Mouse (Mus musculus): ENCODE measurements around the gene Tspo2. TPM values are rescaled to one million over a fixed set of nuclear protein-coding genes. Genes with fewer than 3 reads are reported as not detected.

Gene Tspo2
- polyA plus RNA-seq, 1 experiment from 2014 or later, result 0.51 TPM

DNA sequence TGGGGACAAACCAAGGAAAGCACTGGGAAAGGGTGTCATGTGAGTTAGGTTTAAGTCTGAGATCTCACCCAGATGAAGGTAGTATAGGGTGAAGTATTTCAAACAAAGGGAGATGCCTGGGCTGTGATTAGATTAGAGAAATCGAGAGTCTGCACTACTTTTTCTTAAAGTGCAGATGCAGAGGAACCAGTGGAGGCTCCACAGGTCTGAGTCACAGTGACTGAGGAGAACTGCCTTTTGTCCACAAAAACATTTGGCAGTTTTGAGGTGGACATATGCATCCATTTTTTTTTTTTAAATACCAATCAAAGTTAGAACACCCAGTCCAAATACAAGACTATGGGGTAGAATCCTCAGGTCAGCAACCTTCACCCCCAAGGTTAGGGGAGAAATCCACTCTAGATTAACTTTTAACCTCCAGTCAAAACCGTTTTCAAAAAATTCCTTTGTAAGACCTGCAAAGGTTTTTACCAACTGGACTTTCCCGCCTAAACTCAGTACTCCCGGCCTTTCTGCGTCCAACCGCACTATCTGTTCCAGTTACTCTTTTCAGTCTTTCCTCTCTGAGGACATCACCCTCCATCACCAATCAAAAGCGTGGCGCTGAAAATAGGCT, 43.3 kb downstream of the Tspo2 start:
- Histone ChIP-seq H3K4me2 (replicated peaks; ENCODE audit: low read depth) (peak overlapping the region; percentile 77), H3K9me3 (ENCODE audit: control insufficient read depth, low read length) (no peaks in the 10 kb centered on the region), H3K27me3 (ENCODE audit: control insufficient read depth, insufficient read depth, low read length) (no peaks in the 10 kb centered on the region), H3K4me3 (ENCODE audit: low read depth, low read length) (peak overlapping the region; percentile 80), H3K9ac (ENCODE audit: low read length) (peak overlapping the region; percentile 99), H3K27ac (replicated peaks) (peak overlapping the region; percentile 100), H3K36me3 (ENCODE audit: control insufficient read depth, insufficient read depth, low read length) (no peaks in the 10 kb centered on the region; the same call in 1 of the 2 replicates), H3K4me1 (replicated peaks; ENCODE audit: control insufficient read depth, insufficient read depth) (peaks cover 2% of the 10 kb centered on the region; the same call in 1 of the 2 replicates)
- DNase-seq (ENCODE audit: low spot score) (no peak), ATAC-seq (ENCODE audit: low FRiP score, low TSS enrichment) (no peak)
- WGBS, result 3% methylated on average over 8 of the region's 8 CpGs
- no peak for TF ChIP-seq EP300 (optimal IDR thresholded peaks at IDR 0.05)
- no peak for TF ChIP-seq CTCF (IDR thresholded peaks at IDR 0.05; ENCODE audit: low read depth)

DNA sequence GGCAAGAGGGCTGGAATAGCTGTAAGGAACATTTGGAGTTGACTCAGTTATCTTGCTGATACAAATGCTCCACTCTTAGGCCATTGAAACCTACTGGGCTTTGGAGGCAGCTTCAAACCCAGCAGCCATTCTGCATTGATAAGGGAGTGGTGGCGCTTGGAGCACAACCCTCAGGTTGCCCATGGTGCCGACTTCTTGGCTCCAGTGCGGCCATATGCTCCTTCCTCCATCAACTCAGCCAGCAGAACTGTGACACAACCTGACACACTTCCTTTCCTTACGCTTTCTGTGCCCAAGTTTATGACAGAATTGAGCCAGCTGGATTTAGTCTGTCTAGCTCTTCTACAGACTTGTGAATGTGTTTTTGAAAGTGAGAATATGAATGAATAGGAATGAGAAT, 44.2 kb downstream of the Tspo2 start:
- H3K27ac ChIP-seq (replicated peaks), result no peak overlapping the region
- no peaks in the 10 kb centered on the region for H3K9me3 ChIP-seq (ENCODE audit: control insufficient read depth, low read length)
- no peak for TF ChIP-seq CTCF (IDR thresholded peaks at IDR 0.05; ENCODE audit: low read depth)
- TF ChIP-seq EP300 (optimal IDR thresholded peaks at IDR 0.05), result no peak
- H3K4me3 ChIP-seq (ENCODE audit: low read depth, low read length), result no peak overlapping the region
- 76% methylated on average over 4 of the region's 4 CpGs for WGBS
- no peaks in the 10 kb centered on the region for H3K27me3 ChIP-seq (ENCODE audit: control insufficient read depth, insufficient read depth, low read length)
- peaks cover 2% of the 10 kb centered on the region; the same call in 1 of the 2 replicates for H3K4me1 ChIP-seq (replicated peaks; ENCODE audit: control insufficient read depth, insufficient read depth)
- DNase-seq (ENCODE audit: low spot score), result no peak
- no peak for ATAC-seq (ENCODE audit: low FRiP score, low TSS enrichment)
- H3K36me3 ChIP-seq (ENCODE audit: control insufficient read depth, insufficient read depth, low read length), result no peaks in the 10 kb centered on the region; the same call in 1 of the 2 replicates
- no peak overlapping the region for H3K9ac ChIP-seq (ENCODE audit: low read length)
- H3K4me2 ChIP-seq (replicated peaks; ENCODE audit: low read depth), result no peak overlapping the region

DNA sequence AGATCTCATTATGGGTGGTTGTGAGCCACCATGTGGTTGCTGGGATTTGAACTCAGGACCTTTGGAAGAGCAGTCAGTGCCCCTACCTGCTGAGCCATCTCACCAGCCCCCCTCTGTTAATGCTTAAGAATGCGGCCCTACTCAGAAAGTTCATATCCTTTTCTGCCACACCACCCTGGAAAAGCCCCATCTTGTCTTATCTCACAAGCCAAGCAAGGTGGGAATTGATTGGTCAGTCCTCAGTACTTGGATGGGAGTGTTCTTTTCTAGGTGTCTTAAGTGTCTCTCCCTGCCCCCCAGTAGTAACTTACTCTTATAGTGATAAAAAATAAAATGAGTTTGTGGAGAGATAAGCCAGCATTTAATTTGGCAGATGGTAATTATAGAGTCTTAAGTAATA, 46.6 kb downstream of the Tspo2 start:
- no peaks in the 10 kb centered on the region for H3K9me3 ChIP-seq (ENCODE audit: control insufficient read depth, low read length)
- H3K4me2 ChIP-seq (replicated peaks; ENCODE audit: low read depth), result no peak overlapping the region
- TF ChIP-seq EP300 (optimal IDR thresholded peaks at IDR 0.05) (no peak), CTCF (IDR thresholded peaks at IDR 0.05; ENCODE audit: low read depth) (no peak)
- ATAC-seq (ENCODE audit: low FRiP score, low TSS enrichment) (no peak), DNase-seq (ENCODE audit: low spot score) (no peak)
- H3K4me1 ChIP-seq (replicated peaks; ENCODE audit: control insufficient read depth, insufficient read depth), result no peaks in the 10 kb centered on the region
- no peaks in the 10 kb centered on the region for H3K27me3 ChIP-seq (ENCODE audit: control insufficient read depth, insufficient read depth, low read length)
- 89% methylated on average over 1 of the region's 1 CpGs for WGBS
- peaks cover 2% of the 10 kb centered on the region; the same call in 1 of the 2 replicates for H3K36me3 ChIP-seq (ENCODE audit: control insufficient read depth, insufficient read depth, low read length)
- no peak overlapping the region for H3K27ac ChIP-seq (replicated peaks)
- H3K4me3 ChIP-seq (ENCODE audit: low read depth, low read length), result no peak overlapping the region
- no peak overlapping the region for H3K9ac ChIP-seq (ENCODE audit: low read length)

DNA sequence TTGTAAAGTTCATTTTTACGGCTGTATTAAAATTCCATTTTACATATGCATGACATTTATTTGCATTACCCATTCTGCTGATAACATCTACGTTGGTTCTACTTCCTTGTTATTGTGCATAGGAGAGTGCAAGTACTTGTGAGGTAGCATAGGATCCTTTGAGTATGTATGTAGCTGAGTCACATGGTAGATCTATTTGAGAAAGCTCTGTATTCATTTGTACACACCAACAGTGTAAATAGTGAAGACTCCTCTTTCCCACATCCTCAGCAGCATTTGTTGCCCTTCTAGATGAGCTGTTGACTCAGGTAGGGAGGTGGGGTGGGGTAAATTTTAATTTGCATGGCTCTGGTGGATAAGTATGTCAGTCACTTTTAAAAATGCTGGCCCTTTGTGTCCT, 47.5 kb downstream of the Tspo2 start:
- no peak for DNase-seq (ENCODE audit: low spot score)
- WGBS, result 67% methylated on average over 2 of the region's 2 CpGs

DNA sequence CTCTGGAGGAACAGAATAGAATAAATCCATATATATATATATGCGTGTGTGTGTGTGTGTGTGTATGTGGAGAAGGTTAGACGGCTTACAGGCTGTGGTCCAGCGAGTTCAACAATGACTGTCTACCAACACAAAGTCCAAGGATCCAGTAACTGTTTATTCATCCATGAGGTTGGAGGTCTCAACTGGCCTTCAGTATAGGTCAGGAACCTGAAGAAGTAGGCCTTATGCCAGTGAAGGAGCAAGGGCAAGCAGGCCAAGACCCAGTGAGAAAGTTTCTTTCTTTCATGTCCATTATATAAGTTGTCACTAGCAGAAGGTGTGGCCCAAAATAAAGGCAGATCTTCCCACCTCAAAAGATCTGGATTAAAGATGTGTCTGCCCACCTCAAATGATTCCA, 48.6 kb downstream of the Tspo2 start:
- Histone ChIP-seq H3K4me3 (ENCODE audit: low read depth, low read length) (no peak overlapping the region), H3K27ac (replicated peaks) (no peak overlapping the region), H3K36me3 (ENCODE audit: control insufficient read depth, insufficient read depth, low read length) (peaks cover 13% of the 10 kb centered on the region), H3K27me3 (ENCODE audit: control insufficient read depth, insufficient read depth, low read length) (no peaks in the 10 kb centered on the region), H3K9ac (ENCODE audit: low read length) (no peak overlapping the region), H3K4me1 (replicated peaks; ENCODE audit: control insufficient read depth, insufficient read depth) (no peaks in the 10 kb centered on the region), H3K4me2 (replicated peaks; ENCODE audit: low read depth) (no peak overlapping the region), H3K9me3 (ENCODE audit: control insufficient read depth, low read length) (no peaks in the 10 kb centered on the region)
- DNase-seq (ENCODE audit: low spot score) (no peak), ATAC-seq (ENCODE audit: low FRiP score, low TSS enrichment) (no peak)
- 86% methylated on average over 3 of the region's 3 CpGs for WGBS
- TF ChIP-seq EP300 (optimal IDR thresholded peaks at IDR 0.05) (no peak), CTCF (IDR thresholded peaks at IDR 0.05; ENCODE audit: low read depth) (no peak)

More for the DNA sequence above, 47.5 kb downstream of the Tspo2 start:
- no peaks in the 10 kb centered on the region for H3K4me1 ChIP-seq (replicated peaks; ENCODE audit: control insufficient read depth, insufficient read depth)
- H3K9me3 ChIP-seq (ENCODE audit: control insufficient read depth, low read length), result no peaks in the 10 kb centered on the region
- no peaks in the 10 kb centered on the region for H3K27me3 ChIP-seq (ENCODE audit: control insufficient read depth, insufficient read depth, low read length)
- TF ChIP-seq CTCF (IDR thresholded peaks at IDR 0.05; ENCODE audit: low read depth) (no peak), EP300 (optimal IDR thresholded peaks at IDR 0.05) (no peak)
- no peak overlapping the region for H3K27ac ChIP-seq (replicated peaks)
- no peak overlapping the region for H3K4me2 ChIP-seq (replicated peaks; ENCODE audit: low read depth)
- peak; percentile 76 for ATAC-seq (ENCODE audit: low FRiP score, low TSS enrichment)
- peaks cover 6% of the 10 kb centered on the region for H3K36me3 ChIP-seq (ENCODE audit: control insufficient read depth, insufficient read depth, low read length)
- no peak overlapping the region for H3K4me3 ChIP-seq (ENCODE audit: low read depth, low read length)
- H3K9ac ChIP-seq (ENCODE audit: low read length), result no peak overlapping the region

DNA sequence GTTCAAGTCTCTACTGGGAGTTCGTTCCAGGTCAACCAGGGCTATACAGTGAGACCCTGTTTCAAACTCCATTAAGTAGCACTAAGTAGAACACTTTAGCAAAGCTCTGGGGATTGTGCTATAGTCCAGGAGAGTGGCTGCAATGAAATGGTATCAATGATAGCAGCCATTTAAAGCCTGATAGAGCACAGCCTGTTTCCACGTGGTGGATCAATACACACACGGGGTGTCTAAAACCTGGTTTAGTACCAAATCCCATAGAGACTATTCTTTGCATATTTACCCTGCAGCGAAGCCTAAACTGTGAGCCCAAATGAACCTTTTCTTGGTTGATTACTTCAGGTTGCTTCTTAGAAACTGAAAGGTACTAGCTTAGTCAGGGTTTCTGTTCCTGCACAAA, 49.6 kb downstream of the Tspo2 start:
- no peak overlapping the region for H3K9ac ChIP-seq (ENCODE audit: low read length)
- H3K9me3 ChIP-seq (ENCODE audit: control insufficient read depth, low read length), result no peaks in the 10 kb centered on the region
- TF ChIP-seq CTCF (IDR thresholded peaks at IDR 0.05; ENCODE audit: low read depth), result no peak
- no peak for TF ChIP-seq EP300 (optimal IDR thresholded peaks at IDR 0.05)
- H3K4me2 ChIP-seq (replicated peaks; ENCODE audit: low read depth), result no peak overlapping the region
- 81% methylated on average over 4 of the region's 4 CpGs for WGBS
- no peak overlapping the region for H3K27ac ChIP-seq (replicated peaks)
- no peak for ATAC-seq (ENCODE audit: low FRiP score, low TSS enrichment)
- no peaks in the 10 kb centered on the region for H3K27me3 ChIP-seq (ENCODE audit: control insufficient read depth, insufficient read depth, low read length)
- no peak for DNase-seq (ENCODE audit: low spot score)
- no peaks in the 10 kb centered on the region for H3K4me1 ChIP-seq (replicated peaks; ENCODE audit: control insufficient read depth, insufficient read depth)
- H3K36me3 ChIP-seq (ENCODE audit: control insufficient read depth, insufficient read depth, low read length), result peaks cover 13% of the 10 kb centered on the region
- H3K4me3 ChIP-seq (ENCODE audit: low read depth, low read length), result no peak overlapping the region

Other genes with a start within 250 kb of the Tspo2 start
- gene Trem1, start 218.8 kb downstream of the Tspo2 start, polyA plus RNA-seq (2015; fragmentation: Nextera tagmentation; extraction: Ambion mirVana), result 0.05 TPM in 1 of 2 replicates, not detected in the other
- gene Trem3, start 203.7 kb downstream of the Tspo2 start, polyA plus RNA-seq (2015; fragmentation: Nextera tagmentation; extraction: Ambion mirVana), result 0.10 TPM in 1 of 2 replicates, not detected in the other
- gene Treml4, start 187.2 kb downstream of the Tspo2 start, polyA plus RNA-seq (2015; fragmentation: Nextera tagmentation; extraction: Ambion mirVana), result 0.19 and 0.24 TPM in 2 replicates
- 0.10 TPM in 2 replicates for gene Treml2, start 152.0 kb downstream of the Tspo2 start, polyA plus RNA-seq (2015; fragmentation: Nextera tagmentation; extraction: Ambion mirVana)
- gene B430306N03Rik, start 135.4 kb downstream of the Tspo2 start, polyA plus RNA-seq (2015; fragmentation: Nextera tagmentation; extraction: Ambion mirVana), result 0.18 and 0.21 TPM in 2 replicates
- gene Trem2, start 105.1 kb downstream of the Tspo2 start, polyA plus RNA-seq (2015; fragmentation: Nextera tagmentation; extraction: Ambion mirVana), result 3.5 and 4.2 TPM in 2 replicates
- not detected in 2 replicates for gene Treml1, start 91.6 kb downstream of the Tspo2 start, polyA plus RNA-seq (2015; fragmentation: Nextera tagmentation; extraction: Ambion mirVana)
- gene Nfya, start 41.6 kb downstream of the Tspo2 start, polyA plus RNA-seq (2015; fragmentation: Nextera tagmentation; extraction: Ambion mirVana), result 3.0 and 3.5 TPM in 2 replicates
- 42.3 and 43.8 TPM in 2 replicates for gene Oard1, start 41.5 kb downstream of the Tspo2 start, polyA plus RNA-seq (2015; fragmentation: Nextera tagmentation; extraction: Ambion mirVana)
- gene Apobec2, start 18.6 kb downstream of the Tspo2 start, polyA plus RNA-seq (2015; fragmentation: Nextera tagmentation; extraction: Ambion mirVana), result 7.2 and 7.6 TPM in 2 replicates
- gene Unc5cl, start 3.4 kb upstream of the Tspo2 start, polyA plus RNA-seq (2015; fragmentation: Nextera tagmentation; extraction: Ambion mirVana), result 3.3 and 3.5 TPM in 2 replicates